In the genomic region with DNA sequence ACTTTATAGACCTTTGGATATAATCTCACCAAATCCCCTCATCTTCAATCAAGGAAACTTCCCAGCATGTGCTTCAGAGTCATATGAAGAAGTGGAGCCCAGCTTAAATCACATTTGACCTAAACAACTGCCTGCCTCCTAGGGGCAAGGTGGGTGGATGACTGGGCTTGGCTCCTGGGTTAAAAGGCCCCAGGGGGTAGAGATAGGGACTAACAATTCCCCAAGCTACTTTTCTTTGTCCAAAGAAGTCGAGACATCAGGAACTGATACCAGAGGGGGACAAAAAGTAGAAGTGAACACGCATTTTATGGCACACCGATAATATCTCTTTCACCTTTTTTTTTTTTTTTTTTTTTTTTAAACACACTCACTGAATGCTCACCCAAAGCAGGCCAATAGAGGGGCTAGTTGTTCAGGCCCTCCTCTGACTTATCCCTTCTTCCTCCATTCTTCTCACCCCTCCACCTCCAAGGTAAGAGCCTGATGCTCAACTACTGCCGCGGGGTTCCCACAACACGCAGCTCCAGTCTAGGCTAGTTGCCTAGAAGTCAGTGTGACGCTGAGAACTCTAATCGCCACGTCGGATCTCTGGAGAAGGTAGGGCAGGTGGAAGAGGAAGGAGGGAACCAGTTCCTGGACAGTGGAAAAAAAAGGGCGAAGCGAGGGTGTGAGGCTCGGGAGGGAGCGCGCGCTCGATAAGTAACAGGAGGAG, we compare ENCODE assay signal across 8 mouse cellular contexts. TPM values are rescaled to one million over a fixed set of nuclear protein-coding genes. Genes with fewer than 3 reads are reported as not detected.
DNase-seq lines count a peak whose midpoint lies in the region; ATAC-seq and TF ChIP-seq lines count a peak whose summit lies in the region.

No protein-coding gene starts in this region.

- TF ChIP-seq EP300 in liver, embryonic 14.5 days (IDR thresholded peaks at IDR 0.05; ENCODE audit: low read depth): no peak

- ATAC-seq in embryonic facial prominence, embryonic 11.5 days (replicated peaks; ENCODE audit: insufficient number of reproducible peaks, low FRiP score, low TSS enrichment, low read depth): no peak
- ATAC-seq in hindbrain, embryonic 16.5 days: no peak
- no peak; the same call in 1 of the 2 replicates for ATAC-seq in liver, embryonic 14.5 days (ENCODE audit: insufficient read depth)
- peak; percentile 55; the same call in 1 of the 2 replicates for ATAC-seq in neural tube, embryonic 14.5 days (ENCODE audit: low read depth)
- ATAC-seq in monocyte, adult 5-6 weeks (replicated peaks; ENCODE audit: insufficient number of reproducible peaks, low FRiP score, low TSS enrichment, poor library complexity, severe bottlenecking): no peak; the same call in none of the 2 replicates

- peak overlapping the region; percentile 59 for H3ac ChIP-seq in C2C12 (ENCODE audit: control insufficient read depth, insufficient read length, low read depth)

- no peaks in the 10 kb centered on the region for H3K9me3 ChIP-seq in embryonic facial prominence, embryonic 11.5 days (replicated peaks; ENCODE audit: control insufficient read depth, low read length)
- no peaks in the 10 kb centered on the region for H3K9me3 ChIP-seq in hindbrain, embryonic 16.5 days (ENCODE audit: control insufficient read depth, low read length)
- H3K9me3 ChIP-seq in liver, embryonic 14.5 days (ENCODE audit: control insufficient read depth, low read length): no peaks in the 10 kb centered on the region
- H3K9me3 ChIP-seq in neural tube, embryonic 14.5 days (ENCODE audit: control insufficient read depth, low read length): no peaks in the 10 kb centered on the region

- peak; percentile 52 for DNase-seq in MN1 (ENCODE audit: low spot score)
- DNase-seq in embryonic facial prominence, embryonic 11.5 days (ENCODE audit: low spot score): peak; percentile 47
- DNase-seq in liver, embryonic 14.5 days (ENCODE audit: low read depth in 3 of 3, low spot score in 3 of 3): peak in 1 of 3 experiments; percentile 47
- no peak for DNase-seq in ovary, postnatal 10 days (ENCODE audit: low spot score)

- H3K27me3 ChIP-seq in C2C12 (ENCODE audit: control insufficient read depth, insufficient read depth, insufficient read length): no peaks in the 10 kb centered on the region
- H3K27me3 ChIP-seq in embryonic facial prominence, embryonic 11.5 days (ENCODE audit: control insufficient read depth, insufficient read depth, low read length): no peaks in the 10 kb centered on the region
- no peaks in the 10 kb centered on the region for H3K27me3 ChIP-seq in hindbrain, embryonic 16.5 days (replicated peaks; ENCODE audit: control insufficient read depth, insufficient read depth, low read length)
- no peaks in the 10 kb centered on the region for H3K27me3 ChIP-seq in liver, embryonic 14.5 days (ENCODE audit: control insufficient read depth, insufficient read depth, low read length)
- no peaks in the 10 kb centered on the region for H3K27me3 ChIP-seq in neural tube, embryonic 14.5 days (ENCODE audit: control insufficient read depth, insufficient read depth, low read length)

- TF ChIP-seq CTCF in C2C12 (IDR thresholded peaks at IDR 0.05; ENCODE audit: control insufficient read depth, insufficient read depth, insufficient read length): no peak
- peak; percentile 33; the same call in 1 of the 2 replicates for TF ChIP-seq CTCF in liver, embryonic 14.5 days (IDR thresholded peaks at IDR 0.05; ENCODE audit: low read depth)

- H3K4me3 ChIP-seq in C2C12 (ENCODE audit: insufficient read depth, poor library complexity, severe bottlenecking): peak overlapping the region; percentile 76
- peak overlapping the region; percentile 81 for H3K4me3 ChIP-seq in embryonic facial prominence, embryonic 11.5 days (ENCODE audit: low read depth, low read length)
- peak overlapping the region; percentile 88 for H3K4me3 ChIP-seq in hindbrain, embryonic 16.5 days (ENCODE audit: low read length)
- H3K4me3 ChIP-seq in liver, embryonic 14.5 days (ENCODE audit: insufficient read depth in 1 of 2, low read depth in 2 of 2, low read length in 2 of 2): peak overlapping the region; percentile 89 to 90
- peak overlapping the region; percentile 86 for H3K4me3 ChIP-seq in neural tube, embryonic 14.5 days (ENCODE audit: low read depth, low read length)

- H3K9ac ChIP-seq in embryonic facial prominence, embryonic 11.5 days (replicated peaks; ENCODE audit: low read length): peak overlapping the region; percentile 25; the same call in 1 of the 2 replicates
- H3K9ac ChIP-seq in hindbrain, embryonic 16.5 days (ENCODE audit: low read depth, low read length): peak overlapping the region; percentile 78
- peak overlapping the region; percentile 65 for H3K9ac ChIP-seq in liver, embryonic 14.5 days (replicated peaks)
- peak overlapping the region; percentile 98; the same call in 1 of the 2 replicates for H3K9ac ChIP-seq in neural tube, embryonic 14.5 days (replicated peaks; ENCODE audit: low read depth, low read length)

- no peaks in the 10 kb centered on the region for H3K4me1 ChIP-seq in embryonic facial prominence, embryonic 11.5 days (ENCODE audit: control insufficient read depth, insufficient read depth, low read length)
- peaks cover 26% of the 10 kb centered on the region for H3K4me1 ChIP-seq in hindbrain, embryonic 16.5 days (ENCODE audit: control insufficient read depth, insufficient read depth, low read depth, low read length)
- H3K4me1 ChIP-seq in liver, embryonic 14.5 days (replicated peaks; ENCODE audit: control insufficient read depth in 2 of 2, insufficient read depth in 2 of 2, low read length in 1 of 2): peaks cover 23 to 40% of the 10 kb centered on the region in 2 experiments
- peaks cover 24% of the 10 kb centered on the region for H3K4me1 ChIP-seq in neural tube, embryonic 14.5 days (ENCODE audit: control insufficient read depth, insufficient read depth, low read length)

- 1% methylated on average over 17 of the region's 17 CpGs for WGBS in embryonic facial prominence, embryonic 11.5 days
- under 1% methylated on average over 17 of the region's 17 CpGs for WGBS in hindbrain, embryonic 16.5 days
- under 1% methylated on average over 17 of the region's 17 CpGs for WGBS in liver, embryonic 14.5 days (ENCODE audit: insufficient replicate concordance)
- WGBS in neural tube, embryonic 14.5 days: 0% methylated on average over 17 of the region's 17 CpGs

- no peak overlapping the region for H3K27ac ChIP-seq in embryonic facial prominence, embryonic 11.5 days (replicated peaks; ENCODE audit: low read depth, low read length)
- H3K27ac ChIP-seq in hindbrain, embryonic 16.5 days (ENCODE audit: low read depth, low read length): peak overlapping the region; percentile 83
- H3K27ac ChIP-seq in liver, embryonic 14.5 days: peak overlapping the region; percentile 17
- peak overlapping the region; percentile 96 for H3K27ac ChIP-seq in neural tube, embryonic 14.5 days (ENCODE audit: low read depth, low read length)

- peaks cover 16% of the 10 kb centered on the region for H3K36me3 ChIP-seq in C2C12 (ENCODE audit: control insufficient read depth, insufficient read depth)
- H3K36me3 ChIP-seq in embryonic facial prominence, embryonic 11.5 days (replicated peaks; ENCODE audit: control insufficient read depth, insufficient read depth, low read depth, low read length): no peaks in the 10 kb centered on the region
- H3K36me3 ChIP-seq in hindbrain, embryonic 16.5 days (ENCODE audit: control insufficient read depth, insufficient read depth, low read length): no peaks in the 10 kb centered on the region
- H3K36me3 ChIP-seq in liver, embryonic 14.5 days (replicated peaks; ENCODE audit: control insufficient read depth, insufficient read depth, low read depth): no peaks in the 10 kb centered on the region
- H3K36me3 ChIP-seq in neural tube, embryonic 14.5 days (ENCODE audit: control insufficient read depth, insufficient read depth, low read length): no peaks in the 10 kb centered on the region

- peaks cover 44% of the 10 kb centered on the region for H3K79me2 ChIP-seq in C2C12 (ENCODE audit: control insufficient read depth, insufficient read depth)

- peaks cover 36% of the 10 kb centered on the region for H3K79me3 ChIP-seq in C2C12 (ENCODE audit: low read depth)

- peak overlapping the region; percentile 71 for H3K4me2 ChIP-seq in embryonic facial prominence, embryonic 11.5 days (ENCODE audit: low read depth, low read length)
- peak overlapping the region; percentile 78 for H3K4me2 ChIP-seq in hindbrain, embryonic 16.5 days (ENCODE audit: low read length)
- peak overlapping the region; percentile 99 for H3K4me2 ChIP-seq in liver, embryonic 14.5 days (ENCODE audit: low read depth)
- peak overlapping the region; percentile 67 for H3K4me2 ChIP-seq in neural tube, embryonic 14.5 days (ENCODE audit: low read depth, low read length)

TF ChIP-seq in C2C12, 6 proteins besides CTCF, POLR2A, EP300 and RAD21:
- TF ChIP-seq MYOD1 (IDR thresholded peaks at IDR 0.05; ENCODE audit: control insufficient read depth, insufficient read length, low read depth) (no peak), CEBPB (IDR thresholded peaks at IDR 0.05; ENCODE audit: low read depth) (no peak), MAX (IDR thresholded peaks at IDR 0.05) (no peak), MYOG (IDR thresholded peaks at IDR 0.05; ENCODE audit: control insufficient read depth, extremely low read depth, insufficient read length) (no peak), FOSL1 (IDR thresholded peaks at IDR 0.05; ENCODE audit: insufficient read depth, low read length, poor library complexity, severe bottlenecking) (no peak), USF1 (IDR thresholded peaks at IDR 0.05; ENCODE audit: low read depth) (no peak)

RNA-seq across cellular contexts. Expression of a gene that starts 0.6 kb away (rescaled TPM):
- polyA plus RNA-seq in C2C12 (2012; fragmentation: generic; extraction: Trizol): 38.6 TPM
- polyA plus RNA-seq in embryonic facial prominence, embryonic 11.5 days (2014; fragmentation: Nextera tagmentation; extraction: Ambion mirVana): 432 and 470 TPM in 2 replicates
- polyA plus RNA-seq in hindbrain, embryonic 16.5 days (2015; fragmentation: Nextera tagmentation; extraction: Ambion mirVana): 195 and 223 TPM in 2 replicates
- 47.4 and 57.0 TPM in 2 replicates for polyA plus RNA-seq in liver, embryonic 14.5 days (2012; rRNA removed)
- polyA plus RNA-seq in liver, embryonic 14.5 days (2014; fragmentation: Nextera tagmentation; extraction: Ambion mirVana): 68.6 and 73.3 TPM in 2 replicates
- 220 and 279 TPM in 2 replicates for polyA plus RNA-seq in neural tube, embryonic 14.5 days (2014; fragmentation: Nextera tagmentation; extraction: Ambion mirVana)
- total RNA-seq in monocyte, adult 5-6 weeks (2017): 269 to 290 TPM (median 273 TPM) in 3 replicates

Comparison
In these comparisons a context has a peak if more than half of its experiments do, and no peak if none do; other contexts are left out.
1. H3K9ac ChIP-seq: peak in every context shown above with its lines; median percentile 98 in neural tube, embryonic 14.5 days; 78 in hindbrain, embryonic 16.5 days; 65 in liver, embryonic 14.5 days; 25 in embryonic facial prominence, embryonic 11.5 days.